Mouse (Mus musculus) urinary bladder, postnatal 10 days (tissue): ENCODE results near the gene Gm20388.

Source experiments
- DNase-seq: peaks from one replicate; pipeline ENCODE4 v3.0.0; 2022; ENCODE audit warnings: low spot score

Gm20388 gene

DNA sequence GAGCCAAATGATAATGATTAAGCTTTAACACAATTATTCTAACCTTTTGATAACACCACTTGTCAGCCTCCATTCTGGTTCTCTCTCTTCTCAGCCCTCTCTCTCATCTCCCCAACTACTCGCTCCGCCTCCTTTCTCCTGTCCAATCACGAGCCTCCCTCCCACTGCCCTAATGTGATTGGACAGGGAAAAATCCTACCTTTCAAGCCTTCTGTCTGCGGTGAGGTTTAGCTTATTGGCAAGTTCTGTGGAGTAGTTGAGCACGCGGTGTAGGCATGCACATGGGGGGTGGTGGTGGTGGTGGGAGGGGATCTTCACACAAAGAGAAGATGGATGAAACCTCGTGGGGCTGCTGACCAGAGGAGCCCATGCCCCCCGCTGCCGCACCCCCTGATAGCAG, 102.3 kb downstream of the Gm20388 start:
- DNase-seq = no peak

DNA sequence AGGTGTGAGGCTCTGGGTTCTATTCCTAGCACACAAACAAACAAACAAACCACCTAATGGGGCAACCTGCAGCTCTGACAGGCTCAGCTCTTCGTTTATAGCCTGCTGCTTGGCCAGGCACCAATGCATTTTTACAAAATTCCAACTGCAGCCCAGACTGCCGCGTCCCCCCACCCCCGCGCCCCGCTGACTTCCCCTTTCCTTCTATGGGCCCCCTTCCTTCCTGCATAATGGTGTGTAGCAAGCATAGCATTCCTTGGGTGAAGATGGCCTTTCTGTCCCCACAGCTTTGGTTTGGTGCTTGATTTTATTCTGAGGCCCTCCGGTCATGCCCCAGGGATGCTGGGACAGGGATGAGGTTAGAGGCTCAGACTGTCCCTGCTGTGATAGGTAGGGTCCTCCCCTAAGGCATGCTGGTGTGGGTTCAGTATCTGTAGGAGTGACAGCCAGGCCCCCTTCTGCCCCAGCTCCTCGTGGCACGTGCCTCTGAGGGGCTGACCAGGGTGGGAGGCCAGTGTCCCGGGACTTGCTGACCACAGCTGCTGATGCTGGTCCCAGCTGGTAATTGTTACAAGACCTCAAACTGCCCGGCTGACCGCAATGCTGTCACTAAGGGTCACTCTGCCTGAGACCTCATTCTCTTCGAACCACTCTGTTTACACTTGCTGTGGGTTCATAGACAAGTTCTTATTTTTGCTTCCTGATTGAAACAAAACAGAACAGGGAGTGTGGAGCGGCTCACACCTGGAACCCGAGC, 103.8 kb downstream of the Gm20388 start:
- DNase-seq = no peak

DNA sequence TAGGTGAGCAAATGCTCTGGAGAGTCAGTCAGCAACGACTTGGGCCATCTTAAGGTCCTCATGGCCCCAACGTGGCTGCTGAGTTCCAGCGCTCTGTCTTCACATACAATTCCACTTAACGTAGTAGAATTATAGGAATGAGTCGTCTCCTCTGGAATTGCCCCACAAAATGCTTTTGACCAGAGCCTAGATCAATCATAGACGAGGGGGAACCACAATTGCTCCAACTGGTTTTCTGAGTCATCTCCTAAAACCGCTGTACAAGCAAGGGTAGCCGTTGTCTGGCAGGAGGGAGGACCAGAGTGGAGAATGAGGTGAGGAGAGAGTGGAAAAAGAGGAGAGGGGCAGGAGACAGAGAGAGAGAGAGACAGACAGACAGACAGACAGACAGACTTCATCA, 105.3 kb downstream of the Gm20388 start:
- DNase-seq = no peak

DNA sequence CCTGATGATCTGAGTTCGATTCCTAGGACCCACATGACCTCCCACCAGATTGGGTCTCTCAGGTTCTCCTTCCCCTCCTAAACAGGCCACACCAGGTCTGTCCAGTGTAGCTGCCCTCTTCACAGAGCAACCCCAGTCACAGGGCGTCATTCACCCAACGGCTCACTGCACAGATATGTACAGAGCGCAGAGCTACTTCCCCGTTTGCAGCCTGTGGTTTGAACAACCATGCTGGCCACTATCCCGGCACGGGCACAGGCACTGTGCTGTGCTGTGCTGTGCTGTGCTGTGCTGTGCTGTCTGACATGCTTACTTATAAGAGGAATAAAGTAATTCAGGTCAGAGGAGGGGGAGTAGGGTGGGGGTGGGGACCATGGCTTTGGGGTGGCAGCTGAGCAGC, 105.8 kb downstream of the Gm20388 start:
- DNase-seq = no peak

DNA sequence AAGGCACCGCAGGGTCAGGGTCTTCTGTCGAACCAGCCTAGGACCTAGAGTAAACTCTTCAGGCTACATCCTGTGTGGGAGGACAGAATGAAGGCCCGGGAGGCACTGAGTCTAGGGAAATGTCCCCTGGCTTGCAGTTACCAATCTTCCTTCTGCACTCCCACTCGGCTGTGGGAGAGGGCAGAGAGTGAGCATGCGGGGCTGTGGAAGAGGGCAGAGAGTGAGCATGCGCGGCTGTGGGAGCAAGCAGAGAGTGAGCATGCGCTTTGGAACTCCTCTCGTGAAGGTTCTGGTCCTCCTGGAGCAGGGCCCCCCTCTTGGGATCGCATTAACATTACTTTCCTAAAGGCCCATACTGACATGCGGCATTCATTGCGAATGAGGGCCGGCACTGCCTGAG, 106.7 kb downstream of the Gm20388 start:
- DNase-seq = no peak

DNA sequence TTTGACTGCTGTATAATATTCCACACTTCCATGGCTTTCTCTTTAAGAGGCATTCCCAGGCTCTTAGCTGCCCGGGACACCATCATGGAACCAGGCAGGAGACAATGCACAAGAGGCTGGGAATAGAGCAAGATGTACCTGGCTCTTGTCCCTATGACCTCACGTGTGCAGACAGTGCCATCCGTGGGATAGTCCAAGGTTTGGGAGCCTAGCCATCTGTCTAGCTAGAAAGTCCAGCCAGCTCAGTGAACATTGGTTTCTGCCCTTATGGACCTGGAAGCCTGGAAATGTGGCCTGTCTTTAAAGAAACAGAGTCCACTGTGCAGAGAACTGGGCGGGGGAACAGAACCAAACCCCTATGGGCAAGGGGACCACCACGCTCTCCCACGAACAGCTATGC, 107.1 kb downstream of the Gm20388 start:
- DNase-seq = no peak

DNA sequence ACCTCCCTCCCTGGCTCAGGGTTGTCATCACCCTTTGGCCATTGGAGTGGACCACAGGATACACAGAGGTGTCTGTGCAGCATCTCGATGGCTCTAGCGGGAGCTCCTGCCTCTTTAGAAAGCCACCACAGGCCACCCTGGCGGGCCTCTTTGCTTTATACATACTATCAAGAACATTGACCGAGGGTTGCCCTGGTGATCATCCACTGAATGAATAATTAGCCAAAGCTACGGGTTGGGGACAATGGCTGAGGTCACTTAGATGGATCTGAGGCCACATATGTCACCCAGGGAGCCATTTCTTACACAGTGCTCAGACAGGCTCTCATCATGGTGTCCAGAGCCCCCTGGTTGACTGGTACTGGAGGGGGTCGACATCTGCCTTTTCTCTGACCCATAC, 107.7 kb downstream of the Gm20388 start:
- DNase-seq = no peak

DNA sequence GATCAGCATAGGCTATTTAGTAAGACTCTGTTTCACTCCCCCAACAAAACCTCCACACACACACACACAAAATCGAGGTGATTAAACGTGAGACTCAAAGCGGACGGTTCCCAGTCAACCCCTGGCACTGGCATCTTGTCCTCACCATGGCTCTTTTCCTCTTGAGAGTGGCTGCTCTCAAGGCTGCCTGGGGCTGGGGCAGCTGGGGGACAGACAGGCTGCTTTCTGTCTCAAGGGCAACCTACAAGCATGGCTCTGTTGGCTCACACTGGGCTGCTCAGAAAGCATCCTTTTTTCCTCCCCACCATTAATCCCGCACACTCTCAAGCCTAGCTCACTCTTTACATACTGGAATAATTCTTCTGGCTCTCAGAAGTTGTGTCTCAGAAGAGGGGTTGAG, 108.7 kb downstream of the Gm20388 start:
- no peak for DNase-seq

DNA sequence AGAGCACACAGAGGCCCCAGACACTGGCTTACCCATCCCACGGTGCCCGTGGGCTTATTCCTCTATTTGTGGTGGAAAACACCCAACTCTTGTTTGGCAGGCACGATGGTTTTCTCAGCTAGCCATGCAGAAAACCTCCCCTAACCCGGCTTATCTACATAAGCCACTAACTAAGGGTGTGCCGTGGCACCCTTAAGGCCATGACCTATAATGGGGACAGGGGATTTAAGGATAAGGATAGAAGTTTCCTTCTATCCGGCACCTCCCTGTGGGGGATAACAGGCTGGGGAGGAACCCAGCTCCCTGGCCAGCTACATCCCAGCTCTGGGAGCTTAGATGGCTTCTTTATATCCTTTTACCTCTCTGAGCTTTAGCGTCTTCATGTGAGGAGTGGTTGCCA, 109.7 kb downstream of the Gm20388 start:
- no peak for DNase-seq

DNA sequence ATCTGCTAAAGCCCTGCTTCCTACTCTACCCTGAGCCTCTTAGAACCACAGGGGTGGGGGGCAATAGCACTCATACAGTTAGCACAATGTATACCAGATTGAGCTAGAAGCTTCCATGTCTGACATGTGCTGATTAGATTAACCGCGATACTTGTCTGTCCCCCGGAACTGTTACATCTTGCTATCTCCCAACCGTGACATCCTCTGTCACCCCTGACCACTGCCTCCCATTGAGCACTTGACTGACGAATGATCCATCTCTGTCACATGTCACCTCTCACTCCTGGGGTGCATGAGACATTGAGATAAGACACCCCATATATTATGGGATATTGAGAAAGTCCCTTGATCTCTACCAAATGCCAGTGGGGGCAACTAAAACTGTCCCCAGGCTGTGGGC, 115.6 kb downstream of the Gm20388 start:
- DNase-seq = no peak

DNA sequence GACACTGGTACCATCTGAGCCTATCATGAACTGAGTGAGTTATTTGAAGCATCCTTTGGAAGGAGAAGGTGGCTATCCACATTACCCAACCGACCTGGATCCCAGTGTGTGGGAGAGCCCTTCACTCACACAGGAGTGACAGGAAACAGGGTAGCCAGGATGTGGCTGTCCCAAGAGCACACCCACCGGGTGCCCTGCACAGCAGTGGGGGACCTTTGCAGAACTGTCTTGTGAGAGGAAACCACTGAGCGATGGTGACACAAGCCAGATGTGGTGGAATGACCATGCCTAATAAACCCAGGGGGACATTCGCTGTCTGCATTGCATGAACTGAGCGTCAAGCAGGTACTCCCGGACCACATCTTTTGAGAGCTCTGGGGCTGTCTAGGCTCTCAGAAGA, 116.3 kb downstream of the Gm20388 start:
- DNase-seq = no peak

DNA sequence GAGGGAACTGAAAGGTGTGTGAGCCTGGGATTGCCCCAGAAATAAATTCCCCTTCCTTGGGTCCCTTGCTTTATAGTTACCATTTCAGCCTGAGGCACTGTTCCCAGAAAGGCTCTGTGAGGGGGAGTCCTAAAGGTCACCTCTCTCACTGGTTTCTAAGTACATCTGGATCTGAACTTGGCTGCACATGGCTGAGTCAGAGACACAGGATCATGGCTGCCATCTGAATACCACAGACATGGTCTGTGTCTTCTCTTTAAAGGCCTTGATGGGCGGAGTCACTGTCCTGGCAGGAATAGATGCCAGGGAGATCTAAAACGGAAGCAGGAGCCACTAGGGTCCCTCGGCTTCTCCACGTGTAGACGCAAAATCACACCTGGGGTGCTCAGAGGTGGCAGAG, 119.8 kb downstream of the Gm20388 start:
- no peak for DNase-seq

DNA sequence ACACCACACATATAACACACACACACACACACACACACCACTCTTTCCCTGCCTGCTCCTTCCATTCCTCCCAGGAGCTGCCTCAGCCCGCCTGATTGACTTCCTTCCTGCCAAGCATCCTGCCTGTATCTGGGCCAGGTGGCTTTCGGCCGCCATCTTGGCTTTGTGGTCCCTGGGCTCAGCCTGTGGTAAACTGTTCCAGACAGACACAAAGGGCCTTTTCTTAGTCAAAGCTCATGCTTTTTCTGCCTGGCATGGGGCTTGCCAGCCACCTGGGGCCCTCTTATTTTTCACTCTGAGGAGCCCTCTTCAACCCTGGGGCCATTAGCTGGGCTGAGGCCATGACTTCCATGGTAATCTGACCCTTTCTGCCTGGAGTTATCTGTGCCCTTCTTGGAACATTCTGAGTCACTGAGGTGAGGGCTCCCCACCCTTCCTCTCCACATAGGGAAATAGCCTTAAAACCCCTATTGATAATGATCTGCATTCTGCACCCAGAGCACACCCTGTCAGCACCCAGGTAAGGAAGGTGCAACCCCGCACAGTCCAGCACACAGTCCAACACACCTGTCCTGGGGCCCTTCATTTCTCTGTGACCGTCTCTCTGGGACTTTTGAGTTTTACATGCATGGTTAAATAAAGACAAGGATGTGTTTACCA, 122.0 kb downstream of the Gm20388 start:
- no peak for DNase-seq

DNA sequence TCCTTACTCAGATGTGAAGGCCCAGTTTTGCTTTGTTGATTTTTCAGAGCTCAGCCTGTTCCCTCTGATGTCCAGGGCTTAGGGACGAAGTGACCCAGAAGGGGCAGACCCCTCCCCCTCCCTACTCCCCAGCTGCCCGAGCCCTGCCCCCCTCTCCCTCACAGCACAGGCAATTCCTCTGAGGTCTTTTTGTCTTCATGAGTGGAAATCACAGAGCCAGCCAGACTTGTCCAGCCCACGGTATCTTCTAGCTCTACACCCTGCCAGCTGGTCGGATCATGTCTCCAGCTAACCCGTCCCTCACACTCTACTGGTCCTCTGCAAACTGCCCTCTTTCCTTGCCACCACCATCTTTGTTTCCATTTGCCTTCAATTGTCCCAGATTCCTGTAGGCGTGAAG, 123.8 kb downstream of the Gm20388 start:
- no peak for DNase-seq

DNA sequence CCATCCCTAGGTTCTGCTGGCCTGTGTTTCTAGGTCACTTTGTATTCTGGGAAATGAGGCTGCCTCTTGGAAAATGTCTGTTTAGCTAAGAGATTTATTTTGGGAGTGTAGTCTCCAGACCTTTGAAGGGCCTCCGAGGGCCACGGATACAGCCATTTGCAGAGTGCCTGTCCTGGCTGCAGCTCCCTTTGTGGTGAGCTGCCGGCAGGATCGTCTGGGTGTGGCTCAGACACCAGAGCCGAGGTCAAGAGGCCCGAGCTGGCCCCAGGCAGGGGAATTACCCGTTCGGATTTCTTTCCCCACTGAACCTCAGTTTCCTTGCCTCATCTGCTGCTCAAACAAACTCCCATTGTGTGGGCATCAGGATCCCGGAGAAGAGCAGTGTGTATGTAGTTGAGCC, 125.5 kb downstream of the Gm20388 start:
- no peak for DNase-seq

DNA sequence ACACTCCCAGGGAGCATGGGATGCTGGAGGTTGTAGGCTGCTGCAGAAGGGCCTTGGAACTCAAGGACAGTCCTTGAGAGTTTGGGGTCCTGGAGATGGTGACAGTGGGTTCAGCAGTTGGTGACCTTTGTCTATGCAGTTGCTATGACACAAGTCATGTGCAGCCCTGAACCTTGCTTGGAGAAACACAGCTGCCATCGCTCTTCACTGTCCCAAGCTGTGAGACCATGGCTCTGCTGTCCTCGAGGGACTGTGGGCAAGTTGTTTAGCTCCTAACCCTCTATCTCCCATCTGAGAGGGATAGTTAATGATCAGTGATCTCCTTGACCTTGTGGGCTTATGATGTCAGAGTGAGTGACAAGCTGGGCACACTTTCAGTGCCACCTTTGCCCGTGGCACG, 125.9 kb downstream of the Gm20388 start:
- no peak for DNase-seq

DNA sequence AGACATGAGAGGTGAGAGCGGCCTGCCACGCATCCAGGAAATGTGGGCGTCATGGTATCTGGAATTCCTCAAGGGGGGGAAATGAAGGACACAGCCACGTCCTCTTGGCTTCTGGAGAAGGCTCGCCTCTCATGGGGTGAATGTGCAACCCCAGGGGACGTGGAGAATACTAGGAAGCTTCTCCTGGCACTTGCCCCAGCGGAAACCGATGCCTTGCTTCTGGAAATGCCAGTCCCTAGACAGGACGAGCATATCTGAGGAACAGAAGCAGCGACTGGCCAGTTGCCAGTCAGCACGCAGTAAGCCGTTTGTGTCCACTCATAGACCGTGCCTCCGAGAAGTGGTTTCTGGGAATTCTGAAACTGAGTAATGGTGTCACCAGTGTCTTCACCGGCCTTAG, 126.6 kb downstream of the Gm20388 start:
- DNase-seq = no peak

DNA sequence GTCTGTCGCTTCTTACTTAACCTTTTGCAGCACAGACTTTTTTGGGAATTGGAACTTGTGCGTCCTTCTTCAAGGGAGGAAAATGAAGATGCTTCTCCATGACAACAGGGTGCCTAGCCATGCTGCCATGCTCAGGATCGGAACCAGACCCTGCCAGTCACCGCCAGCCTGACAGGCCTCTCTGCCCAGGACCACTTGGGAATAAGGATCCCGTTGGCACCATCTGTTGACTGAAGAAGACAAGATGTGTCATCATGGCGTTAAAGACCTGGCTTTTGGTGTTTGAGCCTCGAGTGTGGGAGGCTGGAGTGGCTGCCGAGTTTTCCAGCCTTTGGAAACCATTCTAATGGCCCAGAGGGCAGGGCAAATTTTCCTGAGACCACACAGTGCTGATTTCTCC, 127.0 kb downstream of the Gm20388 start:
- DNase-seq = no peak

DNA sequence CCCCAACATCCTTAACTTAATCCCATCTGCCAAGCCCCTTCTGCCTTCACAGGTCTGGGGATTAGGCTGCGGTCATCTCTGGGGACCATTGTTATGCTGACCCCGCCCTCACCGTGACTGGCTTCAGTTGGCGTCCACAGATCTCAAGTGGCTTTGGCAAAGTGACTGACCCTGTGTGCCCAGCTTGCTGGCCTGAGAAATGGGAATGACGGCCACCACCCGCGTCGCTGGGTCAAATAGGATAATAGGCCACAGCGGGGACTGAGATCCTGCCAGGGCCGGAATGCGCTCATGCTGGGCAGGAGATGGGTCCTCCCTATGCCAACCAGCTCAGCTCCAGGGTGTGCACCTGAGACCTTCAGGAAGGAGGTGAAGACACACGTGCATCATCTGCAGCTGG, 128.1 kb downstream of the Gm20388 start:
- no peak for DNase-seq

DNA sequence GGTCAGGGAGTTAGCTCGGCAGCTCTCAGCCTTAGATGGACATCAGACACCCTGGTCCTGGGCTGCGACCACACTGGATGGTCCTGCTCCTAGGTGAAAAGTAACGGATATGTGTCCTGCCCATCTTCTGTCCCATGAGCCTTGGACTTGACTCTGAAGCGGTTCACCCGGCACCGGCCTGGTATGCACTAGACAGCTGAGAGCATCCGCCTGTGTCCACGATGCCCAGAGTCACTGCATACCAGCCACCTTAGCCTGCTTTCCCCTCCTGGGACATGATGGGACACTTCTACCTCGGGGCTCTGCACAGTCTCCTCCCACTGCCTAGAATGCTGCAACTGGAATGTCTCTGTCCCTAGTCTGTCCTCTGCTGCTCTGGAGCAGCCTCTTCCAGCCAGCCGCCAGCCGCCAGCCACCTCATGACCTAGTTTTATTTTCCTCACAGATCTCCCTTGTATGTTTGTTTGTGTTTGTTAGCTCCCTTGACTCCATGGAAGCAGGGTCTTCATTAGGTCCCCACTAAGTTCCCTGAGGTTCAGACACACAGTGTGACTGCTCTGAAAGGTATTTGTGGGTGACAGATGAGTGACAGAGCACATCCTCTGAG, 128.8 kb downstream of the Gm20388 start:
- DNase-seq = no peak

DNA sequence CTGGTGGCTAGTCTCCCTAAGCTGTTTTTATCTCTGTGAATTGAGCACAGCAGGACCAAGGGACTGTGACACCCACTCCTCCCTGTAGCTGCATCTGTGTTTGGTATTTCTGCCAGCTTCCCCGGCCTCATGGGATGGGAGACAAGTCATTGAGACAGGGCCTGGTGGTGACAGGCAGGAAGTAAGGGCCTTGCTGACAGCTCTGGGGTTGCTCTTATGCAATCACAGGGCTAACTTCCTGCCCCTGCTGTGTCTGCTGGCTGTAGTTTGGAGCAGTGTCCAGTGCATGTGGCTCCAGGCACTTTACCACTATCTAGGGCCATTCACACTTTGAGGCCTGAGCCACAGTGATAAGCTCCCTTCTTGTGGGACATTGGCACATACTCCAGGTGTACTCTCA, 130.2 kb downstream of the Gm20388 start:
- DNase-seq = no peak

DNA sequence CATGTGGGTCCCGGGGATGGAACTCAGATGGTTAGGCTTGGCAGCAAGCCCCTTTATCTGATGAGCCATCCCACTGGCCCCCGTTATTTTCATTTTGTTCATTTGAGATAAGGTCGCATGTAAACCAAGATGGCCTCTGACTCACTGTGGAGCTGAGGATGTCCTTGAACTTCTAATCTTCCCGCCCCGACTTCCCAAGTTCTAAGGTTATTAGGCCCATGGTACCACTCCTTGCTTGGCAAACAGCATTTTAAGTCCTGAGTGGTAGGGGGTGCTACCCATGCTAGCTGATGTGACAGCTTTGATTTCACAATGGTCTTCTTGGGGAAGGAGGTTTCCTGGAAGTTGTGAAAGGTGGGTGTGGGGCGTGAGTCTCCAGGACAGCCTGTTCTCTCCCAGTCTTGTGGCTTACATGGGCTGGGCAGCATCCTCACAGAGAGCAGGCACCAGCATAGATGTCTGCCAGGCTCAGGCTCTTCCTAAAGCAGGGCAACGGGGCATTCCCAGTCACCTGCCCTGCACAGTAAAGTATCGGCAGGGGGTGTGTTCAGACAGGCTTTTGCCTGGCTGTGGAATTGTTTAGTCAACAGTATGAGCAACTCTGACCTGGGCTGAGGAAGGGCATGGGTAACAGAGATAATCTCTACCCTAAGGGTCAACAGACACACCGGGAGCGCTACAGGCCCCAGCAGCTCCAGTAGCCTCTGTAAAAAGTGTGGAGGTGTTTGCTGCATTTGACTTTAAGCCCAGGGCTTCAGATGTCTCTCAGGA, 132.1 kb downstream of the Gm20388 start:
- no peak for DNase-seq

DNA sequence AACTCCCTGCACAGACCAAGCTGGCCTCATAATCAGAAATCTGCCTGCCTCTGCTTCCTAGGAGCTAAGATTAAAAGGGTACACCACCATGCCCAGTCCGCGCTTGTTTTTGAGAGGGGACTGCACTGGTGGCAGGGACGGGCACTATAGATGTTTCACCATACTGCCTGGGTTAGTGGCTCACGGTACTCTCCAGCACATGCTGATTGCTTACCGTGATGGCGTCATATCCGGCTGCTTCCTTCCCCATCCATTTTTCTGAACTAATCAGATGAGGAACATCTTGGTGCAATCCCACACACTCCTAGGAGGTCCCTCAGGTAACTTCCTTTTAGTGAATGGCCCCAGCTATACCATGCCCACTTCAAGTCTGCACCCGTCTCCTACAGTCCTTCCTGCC, 134.3 kb downstream of the Gm20388 start:
- no peak for DNase-seq
